Mouse (Mus musculus) hindbrain, embryonic 16.5 days (tissue): Measurements from ENCODE around the gene Nwd1. TPM values are rescaled to one million over a fixed set of nuclear protein-coding genes. Genes with fewer than 3 reads are reported as not detected.

Source experiments
- microRNA-seq: library from miRNA; unstranded; fragments of <30 nt; microRNA quantifications from one replicate; pipeline ENCODE4, GENCODE M21; 2017
- polyA plus RNA-seq: library from polyadenylated mRNA; unstranded; fragments of >200 nt; fragmentation: Nextera tagmentation; extraction: Ambion mirVana; gene quantifications from 2 replicates; pipeline ENCODE4 v1.2.1, GENCODE M21; 2015

Gene Nwd1
- polyA plus RNA-seq, 1 experiment from 2014 or later = 3.5 TPM

Small RNA genes lying within 50 kb of the gene (microRNA-seq; reads per million reads assigned to microRNA genes)
- gene Gm26237 = not detected

Other genes with a start within 250 kb of the Nwd1 start
- 51.9 and 58.4 TPM in 2 replicates for gene Eps15l1, start 225.3 kb upstream of the Nwd1 start, polyA plus RNA-seq
- gene Calr3, start 202.8 kb upstream of the Nwd1 start, polyA plus RNA-seq = 1.2 and 1.4 TPM in 2 replicates
- 16.0 and 16.4 TPM in 2 replicates for gene 1700030K09Rik, start 202.8 kb upstream of the Nwd1 start, polyA plus RNA-seq
- gene Cherp, start 171.5 kb upstream of the Nwd1 start, polyA plus RNA-seq = 40.0 and 62.2 TPM in 2 replicates
- 5.7 and 8.2 TPM in 2 replicates for gene Slc35e1, start 154.1 kb upstream of the Nwd1 start, polyA plus RNA-seq
- 15.5 and 17.3 TPM in 2 replicates for gene Med26, start 98.4 kb upstream of the Nwd1 start, polyA plus RNA-seq
- 123 and 127 TPM in 2 replicates for gene Smim7, start 75.6 kb upstream of the Nwd1 start, polyA plus RNA-seq
- gene Tmem38a, start 74.7 kb upstream of the Nwd1 start, polyA plus RNA-seq = 41.8 and 42.9 TPM in 2 replicates
- 176 and 177 TPM in 2 replicates for gene Sin3b, start 76.6 kb downstream of the Nwd1 start, polyA plus RNA-seq
- gene F2rl3, start 115.2 kb downstream of the Nwd1 start, polyA plus RNA-seq = 0.40 and 0.46 TPM in 2 replicates